Mouse (Mus musculus): ENCODE measurements around the gene Mtss1l.

DNA sequence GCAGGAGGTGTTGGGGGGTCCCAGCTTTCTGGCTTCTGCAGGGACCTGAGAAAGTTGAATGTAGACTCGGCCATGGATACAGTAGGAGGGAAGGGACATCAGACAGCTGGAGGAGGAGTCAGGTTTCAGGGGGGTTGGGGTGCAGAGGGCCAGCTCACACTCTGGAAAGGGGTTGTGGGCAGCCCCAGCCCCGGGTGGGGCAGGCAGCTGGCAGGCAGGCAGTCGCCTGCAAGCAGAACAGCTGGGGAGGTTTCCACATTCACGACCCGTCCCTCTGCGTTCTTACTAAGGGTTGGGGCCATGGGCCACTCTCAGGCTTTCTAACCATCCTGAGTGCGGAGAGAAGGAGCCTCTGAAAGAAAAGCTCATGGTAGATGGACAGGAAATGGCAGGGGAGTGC is 4.1 kb upstream of the Mtss1l start:
- TF ChIP-seq CTCF (IDR thresholded peaks at IDR 0.05; ENCODE audit: extremely low read depth, insufficient read depth, low read length) (no peak), POLR2A (IDR thresholded peaks at IDR 0.05; ENCODE audit: extremely low read depth, insufficient read depth, low read length) (no peak)
